Mouse (Mus musculus): ENCODE results near the gene Tjp2.
"Not testable (repeated sequence)": the region's sequence is repeated elsewhere in the genome, so short reads cannot be mapped to it uniquely, and the experiment has no call there.

The Tjp2 gene

GRCm38 (mm10) chr19:24220795-24221445 is 3.9 kb downstream of the Tjp2 start:
- no peak for DNase-seq

GRCm38 (mm10) chr19:24219011-24219410 is 5.8 kb downstream of the Tjp2 start:
- DNase-seq, result no peak

- DNase-seq, result no peak
Observed at GRCm38 (mm10) chr19:24218291-24218690, 6.5 kb downstream of the Tjp2 start.

- no peak for DNase-seq
Observed at GRCm38 (mm10) chr19:24217851-24218250, 7.0 kb downstream of the Tjp2 start.

GRCm38 (mm10) chr19:24216771-24217170 is 8.1 kb downstream of the Tjp2 start:
- DNase-seq, result no peak

- DNase-seq, result no peak
Observed at GRCm38 (mm10) chr19:24214939-24215338, 9.9 kb downstream of the Tjp2 start.

- DNase-seq, result no peak
Observed at GRCm38 (mm10) chr19:24213299-24213698, 11.5 kb downstream of the Tjp2 start.

GRCm38 (mm10) chr19:24212552-24213249 is 12.1 kb downstream of the Tjp2 start:
- no peak for DNase-seq

- DNase-seq, result no peak
Observed at GRCm38 (mm10) chr19:24211168-24211567, 13.7 kb downstream of the Tjp2 start.

- DNase-seq, result no peak
Observed at GRCm38 (mm10) chr19:24209516-24209915, 15.3 kb downstream of the Tjp2 start.

GRCm38 (mm10) chr19:24207967-24208366 is 16.9 kb downstream of the Tjp2 start:
- DNase-seq, result no peak

GRCm38 (mm10) chr19:24205001-24205400 is 19.8 kb downstream of the Tjp2 start:
- no peak for DNase-seq

- DNase-seq, result no peak
Observed at GRCm38 (mm10) chr19:24201848-24202247, 23.0 kb downstream of the Tjp2 start.

- DNase-seq, result no peak
Observed at GRCm38 (mm10) chr19:24200566-24200965, 24.3 kb downstream of the Tjp2 start.

GRCm38 (mm10) chr19:24198676-24199303 is 26.0 kb downstream of the Tjp2 start:
- DNase-seq, result no peak

GRCm38 (mm10) chr19:24197338-24197737 is 27.5 kb downstream of the Tjp2 start:
- no peak for DNase-seq

- DNase-seq, result no peak
Observed at GRCm38 (mm10) chr19:24195224-24195623, 29.6 kb downstream of the Tjp2 start.

- DNase-seq, result peak in 1 of 2 experiments; percentile 14
Observed at GRCm38 (mm10) chr19:24194216-24194615, 30.6 kb downstream of the Tjp2 start.

GRCm38 (mm10) chr19:24192946-24193345 is 31.9 kb downstream of the Tjp2 start:
- no peak for DNase-seq

- no peak for DNase-seq
Observed at GRCm38 (mm10) chr19:24187791-24188190, 37.0 kb downstream of the Tjp2 start.

GRCm38 (mm10) chr19:24187358-24187757 is 37.5 kb downstream of the Tjp2 start:
- DNase-seq, result not testable (repeated sequence)

GRCm38 (mm10) chr19:24183680-24184235 is 41.1 kb downstream of the Tjp2 start:
- no peak for DNase-seq

GRCm38 (mm10) chr19:24180415-24180814 is 44.4 kb downstream of the Tjp2 start:
- no peak for DNase-seq

- no peak for DNase-seq
Observed at GRCm38 (mm10) chr19:24178086-24178485, 46.7 kb downstream of the Tjp2 start.
